Mouse (Mus musculus): ENCODE measurements around the gene Olfr167. TPM values are rescaled to one million over a fixed set of nuclear protein-coding genes. Genes with fewer than 3 reads are reported as not detected.
"Not testable (repeated sequence)": the region's sequence is repeated elsewhere in the genome, so short reads cannot be mapped to it uniquely, and the experiment has no call there.

The Olfr167 gene
- polyA plus RNA-seq (2015; fragmentation: Nextera tagmentation; extraction: Ambion mirVana) = not detected in 2 replicates

GRCm38 (mm10) chr16:19522166-19522565 lies at the start of gene Olfr167:
Gene Olfr167 (minus strand): TSS chr16:19522266.
- no peak within 1 kb of the TSS for H3K27ac ChIP-seq (replicated peaks)
- H3K9ac ChIP-seq = no peak within 1 kb of the TSS
- no peaks in the 10 kb centered on the region for H3K36me3 ChIP-seq
- no peaks in the 10 kb centered on the region for H3K27me3 ChIP-seq
- no peak within 1 kb of the TSS for H3K4me2 ChIP-seq (replicated peaks)
- no peaks in the 10 kb centered on the region for H3K4me1 ChIP-seq
- no peak within 1 kb of the TSS for H3K4me3 ChIP-seq (replicated peaks)
- no peaks in the 10 kb centered on the region for H3K9me3 ChIP-seq (replicated peaks)
- ATAC-seq (ENCODE audit: insufficient number of reproducible peaks, low FRiP score, low TSS enrichment, low read depth) = no peak
- WGBS = 94% methylated on average over 2 of the region's 2 CpGs

- ATAC-seq (ENCODE audit: insufficient number of reproducible peaks, low FRiP score, low TSS enrichment, low read depth); H3K4me2 ChIP-seq (replicated peaks); H3K4me3 ChIP-seq (replicated peaks); H3K27me3 ChIP-seq; H3K9ac ChIP-seq; H3K27ac ChIP-seq (replicated peaks); H3K36me3 ChIP-seq; H3K4me1 ChIP-seq; H3K9me3 ChIP-seq (replicated peaks): not testable (repeated sequence)
- WGBS = 75% methylated on average over 2 of the region's 2 CpGs
These were observed 49.6 kb upstream of the Olfr167 start, which contains the start of gene Olfr169 for GRCm38 (mm10) chr16:19571709-19572108. Gene Olfr169 (minus strand): TSS chr16:19571809.

- H3K9me3 ChIP-seq (replicated peaks); H3K9ac ChIP-seq; H3K27ac ChIP-seq (replicated peaks); ATAC-seq (ENCODE audit: insufficient number of reproducible peaks, low FRiP score, low TSS enrichment, low read depth); H3K27me3 ChIP-seq; H3K4me2 ChIP-seq (replicated peaks); H3K36me3 ChIP-seq; H3K4me1 ChIP-seq; H3K4me3 ChIP-seq (replicated peaks): not testable (repeated sequence)
- WGBS = 82% methylated on average over 7 of the region's 7 CpGs
These were observed 31.4 kb upstream of the Olfr167 start for GRCm38 (mm10) chr16:19553429-19553828.

- H3K9ac ChIP-seq; H3K4me3 ChIP-seq (replicated peaks); H3K4me1 ChIP-seq; H3K4me2 ChIP-seq (replicated peaks); ATAC-seq (ENCODE audit: insufficient number of reproducible peaks, low FRiP score, low TSS enrichment, low read depth); H3K36me3 ChIP-seq; H3K9me3 ChIP-seq (replicated peaks); H3K27me3 ChIP-seq; H3K27ac ChIP-seq (replicated peaks): not testable (repeated sequence)
- 90% methylated on average over 3 of the region's 3 CpGs for WGBS
These were observed 30.2 kb upstream of the Olfr167 start for GRCm38 (mm10) chr16:19552246-19552645.

GRCm38 (mm10) chr16:19535455-19535854 lies 13.4 kb upstream of the Olfr167 start, which contains the start of gene Olfr168:
Gene Olfr168 (minus strand): TSS chr16:19535555.
- ATAC-seq (ENCODE audit: insufficient number of reproducible peaks, low FRiP score, low TSS enrichment, low read depth) = no peak
- Histone ChIP-seq H3K4me2 (replicated peaks) (no peak within 1 kb of the TSS), H3K9me3 (replicated peaks) (no peaks in the 10 kb centered on the region), H3K36me3 (no peaks in the 10 kb centered on the region), H3K4me3 (replicated peaks) (no peak within 1 kb of the TSS), H3K4me1 (no peaks in the 10 kb centered on the region), H3K27ac (replicated peaks) (no peak within 1 kb of the TSS), H3K27me3 (no peaks in the 10 kb centered on the region), H3K9ac (no peak within 1 kb of the TSS)

GRCm38 (mm10) chr16:19483394-19483793 lies 38.7 kb downstream of the Olfr167 start, which contains the start of gene Olfr166:
Gene Olfr166 (plus strand): TSS chr16:19483694.
- Histone ChIP-seq H3K4me1 (no peaks in the 10 kb centered on the region), H3K4me2 (replicated peaks) (no peak within 1 kb of the TSS), H3K9ac (no peak within 1 kb of the TSS), H3K27ac (replicated peaks) (no peak within 1 kb of the TSS), H3K27me3 (no peaks in the 10 kb centered on the region), H3K4me3 (replicated peaks) (no peak within 1 kb of the TSS), H3K9me3 (replicated peaks) (no peaks in the 10 kb centered on the region), H3K36me3 (no peaks in the 10 kb centered on the region)
- no peak for ATAC-seq (ENCODE audit: insufficient number of reproducible peaks, low FRiP score, low TSS enrichment, low read depth)

- no peak overlapping the region for H3K4me3 ChIP-seq (replicated peaks)
- H3K4me2 ChIP-seq (replicated peaks) = no peak overlapping the region
- no peak for ATAC-seq (ENCODE audit: insufficient number of reproducible peaks, low FRiP score, low TSS enrichment, low read depth)
- H3K27me3 ChIP-seq = no peaks in the 10 kb centered on the region
- H3K4me1 ChIP-seq = no peaks in the 10 kb centered on the region
- no peaks in the 10 kb centered on the region for H3K36me3 ChIP-seq
- WGBS = 100% methylated on average over 1 of the region's 1 CpGs
- no peaks in the 10 kb centered on the region for H3K9me3 ChIP-seq (replicated peaks)
- no peak overlapping the region for H3K9ac ChIP-seq
- no peak overlapping the region for H3K27ac ChIP-seq (replicated peaks)
These were observed 57.7 kb downstream of the Olfr167 start for GRCm38 (mm10) chr16:19464365-19464764.

Other genes starting within 250 kb of the Olfr167 start
- gene Olfr164, start 208.2 kb downstream of the Olfr167 start, polyA plus RNA-seq (2015; fragmentation: Nextera tagmentation; extraction: Ambion mirVana) = 0.20 TPM in 1 of 2 replicates, not detected in the other
- not detected in 2 replicates for gene Olfr165, start 99.1 kb downstream of the Olfr167 start, polyA plus RNA-seq (2015; fragmentation: Nextera tagmentation; extraction: Ambion mirVana)
- gene Olfr166, start 38.6 kb downstream of the Olfr167 start, polyA plus RNA-seq (2015; fragmentation: Nextera tagmentation; extraction: Ambion mirVana) = not detected in 2 replicates
- not detected in 2 replicates for gene Olfr168, start 13.3 kb upstream of the Olfr167 start, polyA plus RNA-seq (2015; fragmentation: Nextera tagmentation; extraction: Ambion mirVana)
- 0.07 TPM in 1 of 2 replicates, not detected in the other for gene Olfr169, start 49.5 kb upstream of the Olfr167 start, polyA plus RNA-seq (2015; fragmentation: Nextera tagmentation; extraction: Ambion mirVana)
- gene Olfr170, start 89.6 kb upstream of the Olfr167 start, polyA plus RNA-seq (2015; fragmentation: Nextera tagmentation; extraction: Ambion mirVana) = not detected in 2 replicates
- gene Olfr171, start 107.7 kb upstream of the Olfr167 start, polyA plus RNA-seq (2015; fragmentation: Nextera tagmentation; extraction: Ambion mirVana) = not detected in 2 replicates
- 0.09 TPM in 1 of 2 replicates, not detected in the other for gene Lamp3, start 184.1 kb upstream of the Olfr167 start, polyA plus RNA-seq (2015; fragmentation: Nextera tagmentation; extraction: Ambion mirVana)
- gene B3gnt5, start 237.9 kb upstream of the Olfr167 start, polyA plus RNA-seq (2015; fragmentation: Nextera tagmentation; extraction: Ambion mirVana) = 12.8 and 13.6 TPM in 2 replicates

Measured in embryonic facial prominence, embryonic 15.5 days (tissue).